Mouse (Mus musculus) forebrain, embryonic 11.5 days (tissue): ENCODE results near the gene Fam24b. TPM values are rescaled to one million over a fixed set of nuclear protein-coding genes. Genes with fewer than 3 reads are reported as not detected.
A peak's percentile ranks its signal among the peaks of the same experiment; 100 is the strongest.

Experiments
- ATAC-seq: fragments of 200-750 bp; cut with Nextera tagmentation; replicated peaks from 2 replicates; pipeline ENCODE4 v1.8.0; 2017; ENCODE audit warnings: moderate TSS enrichment; ENCODE audit not compliant: low FRiP score
- DNase-seq: peaks from one replicate; pipeline ENCODE4 v3.0.0-alpha.2; 2017; ENCODE audit warnings: low spot score
- H3K27ac ChIP-seq: fragments of 300-500 bp; sonication (generic); 2 replicates; pipeline ENCODE4 v1.5.1; 2014; ENCODE audit warnings: low read depth, low read length
- H3K27me3 ChIP-seq: fragments of 300-500 bp; sonication (generic); 2 replicates; pipeline ENCODE4 v1.6.1; 2014; ENCODE audit warnings: mild to moderate bottlenecking, low read length, mixed read lengths; ENCODE audit not compliant: control insufficient read depth, insufficient read depth
- H3K36me3 ChIP-seq: fragments of 300-500 bp; sonication (generic); 2 replicates; pipeline ENCODE4 v1.6.1; 2014; ENCODE audit warnings: mild to moderate bottlenecking, low read length, moderate library complexity, mixed read lengths; ENCODE audit not compliant: control insufficient read depth, insufficient read depth
- H3K4me1 ChIP-seq: fragments of 300-500 bp; sonication (generic); replicated peaks from 2 replicates; pipeline ENCODE4 v1.6.1; 2014; ENCODE audit warnings: low read length, mixed read lengths; ENCODE audit not compliant: control insufficient read depth, insufficient read depth
- H3K4me2 ChIP-seq: fragments of 300-500 bp; sonication (generic); 2 replicates; pipeline ENCODE4 v1.6.1; 2014; ENCODE audit warnings: low read depth, mild to moderate bottlenecking, low read length, moderate library complexity, mixed read lengths; ENCODE audit not compliant: severe bottlenecking
- H3K4me3 ChIP-seq: fragments of 300-500 bp; sonication (generic); 2 replicates; pipeline ENCODE4 v1.5.1; 2014; ENCODE audit warnings: low read depth, low read length
- H3K9ac ChIP-seq: fragments of 300-500 bp; sonication (generic); 2 replicates; pipeline ENCODE4 v1.6.1; 2014; ENCODE audit warnings: low read length
- H3K9me3 ChIP-seq: fragments of 300-500 bp; sonication (generic); 2 replicates; pipeline ENCODE4 v1.6.1; 2016; ENCODE audit warnings: low read length, mixed read lengths; ENCODE audit not compliant: control insufficient read depth
- WGBS: fragments of 180-500 bp; shearing (Covaris S2); extraction: QIAGEN DNeasy Blood & Tissue Kit; methylation state at CpG from one replicate; pipeline ENCODE4 v1.1.7; 2014; 5-methylcytosine and 5-hydroxymethylcytosine counted together
- polyA plus RNA-seq: library from polyadenylated mRNA; unstranded; fragments of >200 nt; fragmentation: Nextera tagmentation; extraction: Ambion mirVana; gene quantifications from 2 replicates; pipeline ENCODE4 v1.2.1, GENCODE M21; 2014

Fam24b gene
- polyA plus RNA-seq = not detected in 2 replicates

DNA sequence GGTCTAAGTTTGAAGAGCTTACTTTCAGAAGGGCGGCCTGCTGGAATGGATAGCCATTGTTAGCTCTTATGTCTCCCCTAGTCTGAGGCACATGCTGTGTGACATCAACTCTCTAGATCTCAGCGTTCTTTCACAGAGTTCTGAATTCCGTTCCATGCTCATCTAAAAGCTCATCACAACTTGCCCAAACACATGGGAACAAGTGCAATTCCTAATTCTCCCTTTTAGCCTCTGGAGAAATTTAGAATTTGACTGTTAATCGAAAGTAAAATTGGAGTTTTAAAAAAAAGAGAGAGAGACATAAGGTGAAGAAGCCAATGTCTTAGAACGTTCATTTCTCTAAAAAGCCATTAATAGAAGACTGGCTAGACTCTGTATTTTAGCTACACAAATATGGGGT is at the start of gene Fam24b:
Gene Fam24b, minus strand, starts transcription at position 101 of the 400 bp plus-strand sequence.
- no peak for ATAC-seq
- Histone ChIP-seq H3K4me2 (no peak within 1 kb of the TSS), H3K4me3 (no peak within 1 kb of the TSS), H3K4me1 (no peaks in the 10 kb centered on the region), H3K9me3 (no peaks in the 10 kb centered on the region), H3K27me3 (no peaks in the 10 kb centered on the region), H3K36me3 (no peaks in the 10 kb centered on the region), H3K9ac (no peak within 1 kb of the TSS), H3K27ac (no peak within 1 kb of the TSS)
- DNase-seq = no peak
- WGBS = 88% methylated on average over 5 of the region's 5 CpGs

- no peak overlapping the region for H3K27ac ChIP-seq
- no peaks in the 10 kb centered on the region for H3K4me1 ChIP-seq
- no peaks in the 10 kb centered on the region for H3K9me3 ChIP-seq
- 73% methylated on average over 9 of the region's 9 CpGs for WGBS
- ATAC-seq = no peak
- peak overlapping the region; percentile 96; the same call in 1 of the 2 replicates for H3K9ac ChIP-seq
- H3K36me3 ChIP-seq = no peaks in the 10 kb centered on the region; the same call in 1 of the 2 replicates
- H3K27me3 ChIP-seq = no peaks in the 10 kb centered on the region
- DNase-seq = no peak
- peak overlapping the region; percentile 73; the same call in 1 of the 2 replicates for H3K4me3 ChIP-seq
- peak overlapping the region; percentile 82; the same call in 1 of the 2 replicates for H3K4me2 ChIP-seq
Measured at GRCm38 (mm10) chr7:131371880-131372651, 42.8 kb upstream of the Fam24b start.

- 6% methylated on average over 9 of the region's 9 CpGs for WGBS
- Histone ChIP-seq H3K9me3 (no peaks in the 10 kb centered on the region), H3K4me2 (peak overlapping the region; percentile 82), H3K4me3 (peak overlapping the region; percentile 73), H3K27ac (peak overlapping the region; percentile 68), H3K27me3 (no peaks in the 10 kb centered on the region), H3K36me3 (no peaks in the 10 kb centered on the region; the same call in 1 of the 2 replicates), H3K4me1 (no peaks in the 10 kb centered on the region), H3K9ac (peak overlapping the region; percentile 96)
- no peak for DNase-seq
- ATAC-seq = peak; percentile 48; the same call in 1 of the 2 replicates
Measured at GRCm38 (mm10) chr7:131371470-131371860, 42.1 kb upstream of the Fam24b start.

- ATAC-seq (peak; percentile 95), DNase-seq (peak; percentile 94)
- Histone ChIP-seq H3K36me3 (no peaks in the 10 kb centered on the region; the same call in 1 of the 2 replicates), H3K27ac (peak within 1 kb of the TSS; percentile 68), H3K4me1 (no peaks in the 10 kb centered on the region), H3K4me2 (peak within 1 kb of the TSS; percentile 82), H3K9ac (peak within 1 kb of the TSS; percentile 96), H3K4me3 (peak within 1 kb of the TSS; percentile 73), H3K27me3 (no peaks in the 10 kb centered on the region), H3K9me3 (no peaks in the 10 kb centered on the region)
- 5% methylated on average over 47 of the region's 47 CpGs for WGBS
Measured at GRCm38 (mm10) chr7:131370648-131371469, 41.5 kb upstream of the Fam24b start, which contains the start of gene Pstk. Gene Pstk, plus strand, starts transcription at chr7:131371141.

DNA sequence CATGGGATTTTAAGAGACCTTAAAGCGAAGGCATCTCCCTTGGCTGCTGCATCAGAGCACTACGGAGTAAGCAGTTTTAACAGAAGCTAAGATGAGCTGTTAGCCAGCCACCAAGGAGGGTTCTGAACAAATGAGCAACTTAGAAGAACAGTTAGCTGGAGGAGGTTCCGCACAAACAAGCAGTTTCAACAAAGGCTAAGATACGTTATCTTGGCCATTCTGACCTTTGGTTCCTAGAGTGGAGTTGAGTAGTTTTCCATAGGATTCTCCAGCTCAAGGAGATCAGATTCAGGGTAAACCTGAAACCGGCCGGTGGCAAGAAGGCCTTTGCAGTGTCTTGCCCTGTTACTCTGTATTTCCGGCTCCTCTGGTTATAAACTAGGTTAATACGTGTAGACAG is 34.8 kb upstream of the Fam24b start:
- peaks cover 5% of the 10 kb centered on the region; the same call in 1 of the 2 replicates for H3K4me1 ChIP-seq
- no peaks in the 10 kb centered on the region for H3K27me3 ChIP-seq
- no peak overlapping the region for H3K4me3 ChIP-seq
- WGBS = 95% methylated on average over 8 of the region's 8 CpGs
- no peaks in the 10 kb centered on the region for H3K9me3 ChIP-seq
- H3K27ac ChIP-seq = no peak overlapping the region
- ATAC-seq (no peak), DNase-seq (no peak)
- no peaks in the 10 kb centered on the region for H3K36me3 ChIP-seq
- no peak overlapping the region for H3K9ac ChIP-seq
- H3K4me2 ChIP-seq = no peak overlapping the region

DNA sequence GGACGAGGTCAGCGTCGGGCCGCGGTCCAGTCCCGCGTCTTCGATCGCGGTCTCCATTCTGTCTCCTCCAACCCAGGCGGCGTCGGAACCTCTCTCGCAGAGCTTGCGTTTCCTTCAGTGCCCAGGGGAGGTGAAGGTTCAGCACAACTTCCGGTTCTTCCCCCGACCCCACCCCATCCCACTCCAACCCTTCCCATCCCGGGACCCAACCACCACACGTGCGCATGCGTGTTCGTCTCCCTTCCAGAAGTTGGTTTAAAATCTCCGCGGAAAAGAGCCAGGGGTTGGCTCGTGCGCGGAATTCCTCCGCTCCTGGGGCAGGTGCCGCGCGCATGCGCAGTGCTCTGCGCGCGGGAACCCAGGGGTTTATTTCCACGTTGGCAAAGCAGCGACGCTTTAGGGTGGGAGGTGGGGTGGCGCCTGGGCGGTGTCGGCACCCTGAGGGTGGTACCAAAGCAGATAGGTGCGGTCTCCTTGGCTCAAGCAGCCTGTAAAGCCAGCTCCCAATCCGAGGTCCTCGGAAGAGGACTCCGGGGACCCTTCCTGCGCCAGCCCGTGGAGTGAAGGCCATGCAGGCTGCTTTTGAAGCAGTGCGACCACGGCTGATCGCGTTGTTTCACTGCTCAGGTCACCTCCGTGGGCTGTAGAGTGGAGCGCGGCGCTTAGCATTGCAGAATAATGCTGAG is 33.4 kb upstream of the Fam24b start, which contains the start of gene 2310057M21Rik:
Gene 2310057M21Rik, minus strand, starts transcription at position 145 of the 686 bp plus-strand sequence.
- ATAC-seq (peak; percentile 96), DNase-seq (peak; percentile 98)
- Histone ChIP-seq H3K4me1 (peaks cover 5% of the 10 kb centered on the region; the same call in 1 of the 2 replicates), H3K4me2 (peak within 1 kb of the TSS; percentile 95), H3K9ac (peak within 1 kb of the TSS; percentile 96), H3K4me3 (peak within 1 kb of the TSS; percentile 78), H3K27ac (peak within 1 kb of the TSS; percentile 82), H3K9me3 (no peaks in the 10 kb centered on the region), H3K27me3 (no peaks in the 10 kb centered on the region), H3K36me3 (no peaks in the 10 kb centered on the region)
- under 1% methylated on average over 55 of the region's 55 CpGs for WGBS

DNA sequence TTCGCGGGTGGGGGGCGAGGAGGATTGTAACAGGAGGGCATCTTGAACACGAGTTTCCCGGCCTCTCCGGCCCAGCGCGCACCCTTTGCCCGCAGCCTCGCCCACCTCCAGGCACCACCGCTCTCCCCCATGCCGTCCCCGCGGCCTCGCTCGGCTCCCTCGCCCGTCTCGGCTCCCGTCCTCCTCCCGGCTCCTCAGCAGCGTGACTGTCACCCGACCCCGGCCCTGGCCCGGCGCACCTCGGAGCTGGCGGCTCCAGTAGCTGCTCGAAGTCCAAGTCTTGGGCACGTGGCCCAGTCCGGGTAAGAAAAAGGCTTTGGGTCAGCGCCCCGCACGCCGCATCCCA is 32.9 kb upstream of the Fam24b start:
- ATAC-seq (peak; percentile 80), DNase-seq (no peak)
- H3K9me3 ChIP-seq = no peaks in the 10 kb centered on the region
- under 1% methylated on average over 35 of the region's 35 CpGs for WGBS
- H3K27ac ChIP-seq = peak overlapping the region; percentile 70
- H3K4me2 ChIP-seq = peak overlapping the region; percentile 95
- peak overlapping the region; percentile 78 for H3K4me3 ChIP-seq
- peak overlapping the region; percentile 96 for H3K9ac ChIP-seq
- H3K36me3 ChIP-seq = no peaks in the 10 kb centered on the region; the same call in 1 of the 2 replicates
- no peaks in the 10 kb centered on the region for H3K27me3 ChIP-seq
- peaks cover 5% of the 10 kb centered on the region; the same call in 1 of the 2 replicates for H3K4me1 ChIP-seq

DNA sequence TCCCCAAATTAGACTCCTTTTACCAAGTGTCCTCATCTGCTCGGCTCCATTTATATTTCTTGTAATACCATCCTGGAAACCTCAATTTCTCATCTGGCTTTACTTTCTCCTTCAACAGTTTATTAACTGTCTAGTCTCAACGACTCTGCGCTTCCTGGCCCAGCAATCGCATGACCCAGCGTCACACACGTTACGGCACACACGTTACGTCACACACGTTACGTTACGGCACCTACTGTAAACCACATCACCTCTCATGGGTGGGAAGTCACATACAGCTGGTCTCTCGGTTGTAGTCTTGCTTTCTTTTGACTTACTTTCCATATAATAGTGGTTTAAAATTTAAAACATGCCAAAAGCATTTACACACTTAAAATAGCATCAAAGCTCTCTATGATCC is 26.8 kb upstream of the Fam24b start:
- H3K27ac ChIP-seq = no peak overlapping the region
- H3K9me3 ChIP-seq = no peaks in the 10 kb centered on the region
- H3K4me3 ChIP-seq = no peak overlapping the region
- no peak overlapping the region for H3K9ac ChIP-seq
- DNase-seq = no peak
- 97% methylated on average over 13 of the region's 13 CpGs for WGBS
- no peak for ATAC-seq
- peaks cover 4% of the 10 kb centered on the region; the same call in 1 of the 2 replicates for H3K36me3 ChIP-seq
- H3K27me3 ChIP-seq = no peaks in the 10 kb centered on the region
- H3K4me1 ChIP-seq = no peaks in the 10 kb centered on the region
- no peak overlapping the region for H3K4me2 ChIP-seq
